Mouse (Mus musculus) liver, embryonic 11.5 days (tissue): ENCODE measurements at regions not wholly inside any gene's neighbourhood (a gene's known extent, or its start where the extent isn't known, plus 50 kb on each side); places are given as distances from the start of the nearest gene placed in this dataset.

Experiments used
- ATAC-seq: fragments of 200-750 bp; cut with Nextera tagmentation; replicated peaks from 2 replicates; pipeline ENCODE4 v1.8.0; 2017; ENCODE audit warnings: moderate number of reproducible peaks, mild to moderate bottlenecking, moderate TSS enrichment, moderate library complexity; ENCODE audit not compliant: low FRiP score
- DNase-seq: peaks from one replicate; pipeline ENCODE4 v3.0.0-alpha.2; 2017; ENCODE audit warnings: low spot score
- H3K27ac ChIP-seq: fragments of 300-500 bp; sonication (generic); 2 replicates; pipeline ENCODE4 v1.5.1; 2014; ENCODE audit warnings: mild to moderate bottlenecking, low read depth, low read length, control low read depth
- H3K27me3 ChIP-seq: fragments of 300-500 bp; sonication (generic); replicated peaks from 2 replicates; pipeline ENCODE4 v1.6.1; 2014; ENCODE audit warnings: low read length, mixed read lengths; ENCODE audit not compliant: control insufficient read depth, insufficient read depth
- H3K36me3 ChIP-seq: fragments of 300-500 bp; sonication (generic); 2 replicates; pipeline ENCODE4 v1.6.1; 2014; ENCODE audit warnings: mild to moderate bottlenecking, low read length, moderate library complexity, mixed read lengths; ENCODE audit not compliant: control insufficient read depth, insufficient read depth
- H3K4me1 ChIP-seq: fragments of 300-500 bp; sonication (generic); replicated peaks from 2 replicates; pipeline ENCODE4 v1.6.1; 2014; ENCODE audit warnings: low read length, mixed read lengths; ENCODE audit not compliant: control insufficient read depth, insufficient read depth
- H3K4me2 ChIP-seq: fragments of 300-500 bp; sonication (generic); 2 replicates; pipeline ENCODE4 v1.6.1; 2014; ENCODE audit warnings: mild to moderate bottlenecking, control low read depth, moderate library complexity
- H3K4me3 ChIP-seq: fragments of 300-500 bp; sonication (generic); 2 replicates; pipeline ENCODE4 v1.5.1; 2014; ENCODE audit warnings: low read depth, low read length, control low read depth
- H3K9ac ChIP-seq: fragments of 300-500 bp; sonication (generic); 2 replicates; pipeline ENCODE4 v1.6.1; 2014; ENCODE audit warnings: low read depth, low read length, control low read depth
- H3K9me3 ChIP-seq: fragments of 300-500 bp; sonication (generic); 2 replicates; pipeline ENCODE4 v1.6.1; 2016; ENCODE audit warnings: low read length, inconsistent platforms, mixed read lengths; ENCODE audit not compliant: control insufficient read depth
- WGBS: fragments of 180-500 bp; shearing (Covaris S2); extraction: QIAGEN DNeasy Blood & Tissue Kit; methylation state at CpG from one replicate; pipeline ENCODE4 v1.1.7; 2014; 5-methylcytosine and 5-hydroxymethylcytosine counted together

- Histone ChIP-seq H3K4me3 (no peak overlapping the region), H3K4me2 (no peak overlapping the region), H3K27ac (no peak overlapping the region), H3K27me3 (no peaks in the 10 kb centered on the region), H3K4me1 (no peaks in the 10 kb centered on the region), H3K36me3 (no peaks in the 10 kb centered on the region), H3K9ac (no peak overlapping the region), H3K9me3 (no peaks in the 10 kb centered on the region)
- no peak for ATAC-seq
- DNase-seq = no peak
- WGBS = 53% methylated on average over 8 of the region's 8 CpGs
Measured at GRCm38 (mm10) chr5:74766211-74766610, 63.5 kb upstream of the Lnx1 start.

- no peaks in the 10 kb centered on the region for H3K4me1 ChIP-seq
- no peaks in the 10 kb centered on the region for H3K9me3 ChIP-seq
- no peak overlapping the region for H3K27ac ChIP-seq
- H3K27me3 ChIP-seq = no peaks in the 10 kb centered on the region
- ATAC-seq = no peak
- H3K9ac ChIP-seq = no peak overlapping the region
- WGBS = 73% methylated on average over 9 of the region's 9 CpGs
- no peaks in the 10 kb centered on the region for H3K36me3 ChIP-seq
- no peak overlapping the region for H3K4me2 ChIP-seq
- H3K4me3 ChIP-seq = no peak overlapping the region
- no peak for DNase-seq
Measured at GRCm38 (mm10) chr5:74765061-74765767, 62.5 kb upstream of the Lnx1 start.

DNA sequence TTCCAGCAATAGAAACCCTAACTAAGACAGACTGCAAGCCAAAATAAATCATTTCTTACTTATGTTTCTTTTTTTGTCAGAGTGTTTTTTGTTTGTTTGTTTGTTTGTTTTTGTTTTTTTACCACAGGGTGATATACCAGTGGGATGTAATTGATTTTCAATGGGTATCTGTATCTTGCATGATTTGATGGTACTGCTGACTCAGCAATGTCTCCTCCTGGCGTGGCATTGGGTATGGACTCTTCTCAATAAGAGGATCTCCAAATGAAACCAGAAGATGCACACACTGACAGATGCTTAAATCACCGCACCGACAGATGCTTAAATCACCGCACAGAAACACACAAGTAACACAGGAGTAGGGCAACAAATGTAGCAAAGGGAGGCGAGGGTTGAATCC, 54.8 kb upstream of the Lnx1 start:
- WGBS = 83% methylated on average over 5 of the region's 5 CpGs

DNA sequence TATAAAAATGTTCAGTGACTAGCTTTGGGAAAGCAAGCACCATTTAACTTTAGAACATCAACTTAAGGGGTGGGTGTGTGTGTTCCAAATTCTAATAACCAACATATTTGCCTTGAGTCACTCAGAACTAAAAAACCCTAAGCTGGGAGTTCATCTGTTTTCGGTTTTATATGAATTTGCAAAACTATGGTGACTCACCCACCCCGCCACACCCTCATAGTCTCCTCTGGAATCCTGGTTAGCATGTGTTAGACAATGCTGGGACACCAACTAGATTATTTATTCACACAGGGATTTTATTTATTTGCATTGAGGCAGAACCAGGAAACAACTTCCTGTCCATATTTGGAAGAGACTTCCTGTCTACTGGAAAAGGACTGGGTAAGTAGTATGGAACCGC, 50.2 kb upstream of the Lnx1 start:
- Histone ChIP-seq H3K4me2 (no peak overlapping the region), H3K36me3 (no peaks in the 10 kb centered on the region), H3K4me1 (no peaks in the 10 kb centered on the region), H3K9me3 (no peaks in the 10 kb centered on the region), H3K4me3 (no peak overlapping the region), H3K9ac (no peak overlapping the region), H3K27me3 (no peaks in the 10 kb centered on the region), H3K27ac (no peak overlapping the region)
- no peak for ATAC-seq
- no peak for DNase-seq
- WGBS = 81% methylated on average over 3 of the region's 3 CpGs

More for the DNA sequence above, 54.8 kb upstream of the Lnx1 start:
- H3K36me3 ChIP-seq = no peaks in the 10 kb centered on the region
- H3K27me3 ChIP-seq = no peaks in the 10 kb centered on the region
- DNase-seq (no peak), ATAC-seq (no peak)
- no peak overlapping the region for H3K9ac ChIP-seq
- H3K27ac ChIP-seq = no peak overlapping the region
- H3K4me3 ChIP-seq = no peak overlapping the region
- H3K9me3 ChIP-seq = no peaks in the 10 kb centered on the region
- no peaks in the 10 kb centered on the region for H3K4me1 ChIP-seq
- H3K4me2 ChIP-seq = no peak overlapping the region
